Mouse (Mus musculus): ENCODE data around the gene Dpysl4. TPM values are rescaled to one million over a fixed set of nuclear protein-coding genes. Genes with fewer than 3 reads are reported as not detected.

Gene Dpysl4
- 0.49 and 0.71 TPM in 2 replicates for polyA plus RNA-seq (2012; rRNA removed)

DNA sequence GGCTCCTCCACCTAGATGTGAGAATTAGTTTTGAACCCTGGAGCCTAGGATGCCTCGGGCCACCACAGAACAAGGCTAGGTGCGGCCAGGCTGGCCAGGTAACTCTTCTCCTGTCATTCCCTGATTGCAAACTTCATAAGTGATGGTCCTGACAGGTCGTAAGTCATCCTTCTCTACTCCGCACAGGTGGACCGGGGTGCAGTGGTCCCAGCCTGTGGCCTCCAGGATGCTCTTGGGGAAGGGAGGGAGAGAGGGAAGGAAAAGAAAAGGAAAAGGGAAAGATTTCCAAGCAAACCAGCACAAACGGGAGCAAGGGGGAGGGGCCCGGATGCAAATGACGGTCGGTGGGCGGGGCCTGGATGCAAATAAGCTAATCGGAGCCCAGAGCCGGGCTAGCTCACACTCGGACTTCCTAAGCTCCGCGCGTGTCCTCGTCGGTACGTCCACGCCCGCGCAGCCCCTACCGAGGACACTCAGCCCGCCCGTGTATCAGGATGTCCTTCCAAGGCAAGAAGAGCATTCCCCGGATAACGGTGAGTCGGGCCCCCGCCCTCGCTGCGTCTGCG lies at the start of gene Dpysl4:
TSS of gene Dpysl4 (plus strand) at position 373 of the 566 bp plus-strand sequence.
- H3K27ac ChIP-seq (ENCODE audit: insufficient read depth, low read length) = no peak within 1 kb of the TSS
- TF ChIP-seq CTCF (IDR thresholded peaks at IDR 0.05; ENCODE audit: extremely low read depth, insufficient read depth, insufficient read length, insufficient replicate concordance) = no peak
- peaks cover 1% of the 10 kb centered on the region; the same call in 1 of the 2 replicates for H3K27me3 ChIP-seq (ENCODE audit: control insufficient read depth, insufficient read depth, low read length)
- H3K4me3 ChIP-seq (ENCODE audit: extremely low read depth, insufficient read depth, insufficient read length) = no peak within 1 kb of the TSS; the same call in 1 of the 2 replicates
- 16% methylated on average over 32 of the region's 32 CpGs for WGBS
- DNase-seq (ENCODE audit: low read depth in 1 of 2, low spot score in 2 of 2) = no peak
- H3K4me1 ChIP-seq (ENCODE audit: control insufficient read depth, insufficient read depth, insufficient read length) = no peaks in the 10 kb centered on the region; the same call in 1 of the 2 replicates
- H3K36me3 ChIP-seq (ENCODE audit: control insufficient read depth, insufficient read depth, low read length) = no peaks in the 10 kb centered on the region

DNA sequence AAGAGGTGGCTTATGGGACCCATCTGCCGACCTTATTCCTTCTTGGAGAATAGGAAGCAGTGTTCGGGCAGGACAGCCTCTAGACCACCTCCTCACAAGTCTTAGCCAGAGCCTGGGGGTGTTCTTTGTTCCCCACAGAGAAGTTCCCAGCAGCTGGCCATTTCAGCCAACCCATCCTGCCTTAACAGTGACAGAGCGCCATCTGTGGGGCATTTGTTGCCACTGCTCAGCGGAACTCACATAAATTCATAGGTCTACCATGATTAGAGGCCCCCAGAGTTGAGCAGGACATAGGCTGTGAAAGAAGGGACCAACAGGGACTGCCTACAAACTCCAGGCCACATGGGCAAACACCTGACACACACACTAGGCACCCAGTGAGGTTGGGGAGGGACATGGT lies 22.4 kb upstream of the Dpysl4 start:
- no peak for DNase-seq (ENCODE audit: low read depth in 1 of 2, low spot score in 2 of 2)
- no peak for TF ChIP-seq POLR2A (IDR thresholded peaks at IDR 0.05; ENCODE audit: low read depth, low read length)
- no peak for TF ChIP-seq CTCF (IDR thresholded peaks at IDR 0.05; ENCODE audit: extremely low read depth, insufficient read depth, insufficient read length, insufficient replicate concordance)
- no peaks in the 10 kb centered on the region for H3K4me1 ChIP-seq (ENCODE audit: control insufficient read depth, insufficient read depth, insufficient read length)
- no peaks in the 10 kb centered on the region for H3K36me3 ChIP-seq (ENCODE audit: control insufficient read depth, insufficient read depth, low read length)
- no peaks in the 10 kb centered on the region for H3K27me3 ChIP-seq (ENCODE audit: control insufficient read depth, insufficient read depth, low read length)
- WGBS = 67% methylated on average over 4 of the region's 4 CpGs
- no peak overlapping the region for H3K27ac ChIP-seq (ENCODE audit: insufficient read depth, low read length)
- H3K4me3 ChIP-seq (ENCODE audit: extremely low read depth, insufficient read depth, insufficient read length) = no peak overlapping the region

DNA sequence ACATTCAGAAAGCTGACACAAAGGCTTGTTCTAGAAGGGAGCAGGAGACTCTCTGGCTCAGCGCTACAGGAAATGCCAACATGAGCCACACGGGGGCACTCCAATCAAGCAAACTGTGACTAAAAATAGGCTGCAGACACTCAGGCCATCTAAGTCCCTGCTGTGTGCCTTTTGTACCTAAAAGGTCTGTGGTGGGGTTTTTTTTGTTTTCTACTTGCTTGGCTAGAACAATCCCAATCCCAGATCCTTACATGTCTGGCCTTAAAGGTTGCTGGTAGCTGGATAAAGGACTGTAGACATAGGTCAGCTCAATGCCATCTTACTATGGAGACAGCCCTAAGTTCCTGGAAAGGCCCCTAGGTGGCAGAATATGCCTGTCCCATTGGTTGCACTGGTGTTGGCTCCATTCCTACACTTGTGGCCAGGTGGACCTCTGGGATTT lies 17.6 kb upstream of the Dpysl4 start:
- no peaks in the 10 kb centered on the region for H3K27me3 ChIP-seq (ENCODE audit: control insufficient read depth, insufficient read depth, low read length)
- H3K27ac ChIP-seq (ENCODE audit: insufficient read depth, low read length) = no peak overlapping the region
- no peaks in the 10 kb centered on the region for H3K36me3 ChIP-seq (ENCODE audit: control insufficient read depth, insufficient read depth, low read length)
- H3K4me3 ChIP-seq (ENCODE audit: extremely low read depth, insufficient read depth, insufficient read length) = no peak overlapping the region
- no peak for DNase-seq (ENCODE audit: low read depth in 1 of 2, low spot score in 2 of 2)
- H3K4me1 ChIP-seq (ENCODE audit: control insufficient read depth, insufficient read depth, insufficient read length) = no peaks in the 10 kb centered on the region
- TF ChIP-seq CTCF (IDR thresholded peaks at IDR 0.05; ENCODE audit: extremely low read depth, insufficient read depth, insufficient read length, insufficient replicate concordance) (peak; percentile 46; the same call in 1 of the 2 replicates), POLR2A (IDR thresholded peaks at IDR 0.05; ENCODE audit: low read depth, low read length) (no peak)
- 0% methylated on average over 2 of the region's 2 CpGs for WGBS

DNA sequence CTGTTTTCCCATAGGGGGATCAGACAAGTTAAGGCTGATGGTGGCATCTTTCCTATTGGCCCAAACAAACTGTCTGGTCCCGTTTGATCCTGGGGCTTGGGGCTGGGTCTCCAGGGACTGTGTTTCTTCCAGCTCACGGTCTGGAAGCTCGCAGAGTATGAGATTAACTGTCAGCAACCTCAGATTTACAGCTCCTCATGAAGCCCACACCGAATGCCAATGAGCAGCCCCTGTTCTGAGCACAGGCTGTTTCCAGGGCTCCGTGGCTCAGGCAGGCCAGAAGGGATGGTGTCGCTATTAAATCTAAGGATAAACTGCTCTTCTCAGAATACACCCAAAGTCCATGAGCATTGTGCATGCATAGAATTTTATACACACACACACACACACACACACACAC lies 11.6 kb upstream of the Dpysl4 start:
- no peak for DNase-seq (ENCODE audit: low read depth in 1 of 2, low spot score in 2 of 2)
- Histone ChIP-seq H3K4me3 (ENCODE audit: extremely low read depth, insufficient read depth, insufficient read length) (no peak overlapping the region), H3K27ac (ENCODE audit: insufficient read depth, low read length) (no peak overlapping the region), H3K27me3 (ENCODE audit: control insufficient read depth, insufficient read depth, low read length) (no peaks in the 10 kb centered on the region), H3K4me1 (ENCODE audit: control insufficient read depth, insufficient read depth, insufficient read length) (no peaks in the 10 kb centered on the region), H3K36me3 (ENCODE audit: control insufficient read depth, insufficient read depth, low read length) (no peaks in the 10 kb centered on the region)
- TF ChIP-seq CTCF (IDR thresholded peaks at IDR 0.05; ENCODE audit: extremely low read depth, insufficient read depth, insufficient read length, insufficient replicate concordance) = no peak
- TF ChIP-seq POLR2A (IDR thresholded peaks at IDR 0.05; ENCODE audit: low read depth, low read length) = no peak
- WGBS = 58% methylated on average over 6 of the region's 6 CpGs

DNA sequence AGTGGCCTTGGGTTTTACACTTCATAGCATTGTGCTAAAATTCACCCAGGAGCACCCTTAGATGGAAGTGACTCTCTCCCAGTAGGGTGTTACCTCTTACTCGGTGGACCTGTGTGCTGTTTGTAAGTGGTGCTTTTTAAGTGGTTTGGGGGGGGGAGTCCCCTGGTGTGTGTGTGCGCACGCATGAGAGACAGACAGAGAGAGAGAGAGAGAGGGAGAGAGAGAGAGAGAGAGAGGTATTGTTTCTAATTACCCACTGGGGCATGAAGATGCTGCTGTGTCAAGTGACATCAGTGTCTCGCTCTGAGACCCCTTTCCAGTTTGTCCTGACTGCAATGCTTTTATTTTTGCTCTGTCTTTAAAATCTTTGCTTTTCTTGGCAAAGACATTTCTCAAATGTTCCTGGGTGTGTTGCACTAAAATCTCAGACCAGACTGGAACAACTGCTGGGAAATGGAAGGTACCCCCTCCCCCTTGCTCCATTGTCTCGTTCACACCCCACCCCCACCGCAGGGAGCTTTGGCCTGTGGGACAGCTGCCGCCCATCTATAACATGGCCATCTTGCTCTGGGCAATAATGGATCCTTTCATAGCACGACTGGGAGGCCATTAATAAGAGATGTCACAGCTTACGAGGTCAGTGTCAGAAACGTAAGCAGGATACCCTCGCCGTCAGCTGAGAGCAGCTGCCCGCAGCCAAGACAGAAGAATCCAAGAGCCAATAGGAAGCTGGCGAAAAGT lies 10.6 kb upstream of the Dpysl4 start:
- TF ChIP-seq CTCF (IDR thresholded peaks at IDR 0.05; ENCODE audit: extremely low read depth, insufficient read depth, insufficient read length, insufficient replicate concordance) (no peak), POLR2A (IDR thresholded peaks at IDR 0.05; ENCODE audit: low read depth, low read length) (no peak)
- H3K27ac ChIP-seq (ENCODE audit: insufficient read depth, low read length) = no peak overlapping the region
- 76% methylated on average over 14 of the region's 14 CpGs for WGBS
- H3K36me3 ChIP-seq (ENCODE audit: control insufficient read depth, insufficient read depth, low read length) = no peaks in the 10 kb centered on the region
- H3K27me3 ChIP-seq (ENCODE audit: control insufficient read depth, insufficient read depth, low read length) = no peaks in the 10 kb centered on the region
- H3K4me3 ChIP-seq (ENCODE audit: extremely low read depth, insufficient read depth, insufficient read length) = no peak overlapping the region
- DNase-seq (ENCODE audit: low read depth in 1 of 2, low spot score in 2 of 2) = no peak
- no peaks in the 10 kb centered on the region for H3K4me1 ChIP-seq (ENCODE audit: control insufficient read depth, insufficient read depth, insufficient read length)

DNA sequence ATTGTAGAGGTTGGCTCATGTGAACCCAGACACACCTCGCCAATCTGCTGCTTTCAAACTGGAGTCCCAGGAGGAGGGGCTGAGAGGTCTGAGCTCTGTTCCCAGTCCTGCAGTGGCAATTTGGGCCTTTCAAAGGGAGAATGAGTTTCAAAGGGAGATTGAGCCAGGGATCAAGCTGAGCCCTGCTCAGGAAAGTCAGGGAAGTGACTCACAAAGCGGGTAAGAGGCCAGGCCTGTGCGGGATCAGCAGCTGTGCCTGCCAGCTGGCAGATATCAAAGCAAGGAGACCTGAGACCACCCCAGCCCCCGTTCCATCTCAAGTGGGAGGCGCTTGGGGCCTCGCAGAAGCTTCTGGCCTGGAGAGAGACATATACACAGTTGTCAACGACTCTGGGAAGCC lies 8.5 kb upstream of the Dpysl4 start:
- Histone ChIP-seq H3K4me1 (ENCODE audit: control insufficient read depth, insufficient read depth, insufficient read length) (no peaks in the 10 kb centered on the region), H3K27ac (ENCODE audit: insufficient read depth, low read length) (no peak overlapping the region), H3K27me3 (ENCODE audit: control insufficient read depth, insufficient read depth, low read length) (no peaks in the 10 kb centered on the region), H3K36me3 (ENCODE audit: control insufficient read depth, insufficient read depth, low read length) (no peaks in the 10 kb centered on the region), H3K4me3 (ENCODE audit: extremely low read depth, insufficient read depth, insufficient read length) (no peak overlapping the region)
- TF ChIP-seq CTCF (IDR thresholded peaks at IDR 0.05; ENCODE audit: extremely low read depth, insufficient read depth, insufficient read length, insufficient replicate concordance) (no peak), POLR2A (IDR thresholded peaks at IDR 0.05; ENCODE audit: low read depth, low read length) (no peak)
- DNase-seq (ENCODE audit: low read depth in 1 of 2, low spot score in 2 of 2) = no peak
- WGBS = 47% methylated on average over 7 of the region's 7 CpGs

- Histone ChIP-seq H3K4me3 (ENCODE audit: extremely low read depth, insufficient read depth, insufficient read length) (no peak overlapping the region), H3K4me1 (ENCODE audit: control insufficient read depth, insufficient read depth, insufficient read length) (no peaks in the 10 kb centered on the region), H3K27me3 (ENCODE audit: control insufficient read depth, insufficient read depth, low read length) (no peaks in the 10 kb centered on the region), H3K36me3 (ENCODE audit: control insufficient read depth, insufficient read depth, low read length) (no peaks in the 10 kb centered on the region), H3K27ac (ENCODE audit: insufficient read depth, low read length) (no peak overlapping the region)
- 75% methylated on average over 6 of the region's 6 CpGs for WGBS
- TF ChIP-seq POLR2A (IDR thresholded peaks at IDR 0.05; ENCODE audit: low read depth, low read length) = no peak
- no peak for TF ChIP-seq CTCF (IDR thresholded peaks at IDR 0.05; ENCODE audit: extremely low read depth, insufficient read depth, insufficient read length, insufficient replicate concordance)
- DNase-seq (ENCODE audit: low read depth in 1 of 2, low spot score in 2 of 2) = no peak
Observed at GRCm38 (mm10) chr7:139078181-139078580, 7.6 kb upstream of the Dpysl4 start.
